Mouse (Mus musculus): ENCODE measurements around the gene Bicc1.

The Bicc1 gene

GRCm38 (mm10) chr10:71160449-71160848 is 949 bp upstream of the Bicc1 start:
- DNase-seq (ENCODE audit: extremely low read depth, insufficient read length, low spot score): no peak

- peak; percentile 81 for DNase-seq (ENCODE audit: extremely low read depth, insufficient read length, low spot score)
Observed at GRCm38 (mm10) chr10:71158940-71159675, 392 bp downstream of the Bicc1 start.

- no peak for DNase-seq (ENCODE audit: extremely low read depth, insufficient read length, low spot score)
Observed at GRCm38 (mm10) chr10:71156569-71156968, 2.9 kb downstream of the Bicc1 start.

- DNase-seq (ENCODE audit: extremely low read depth, insufficient read length, low spot score): no peak
Observed at GRCm38 (mm10) chr10:71153610-71154009, 5.9 kb downstream of the Bicc1 start.

- DNase-seq (ENCODE audit: extremely low read depth, insufficient read length, low spot score): no peak
Observed at GRCm38 (mm10) chr10:71153138-71153537, 6.4 kb downstream of the Bicc1 start.

GRCm38 (mm10) chr10:71150486-71150885 is 9.0 kb downstream of the Bicc1 start:
- DNase-seq (ENCODE audit: extremely low read depth, insufficient read length, low spot score): no peak

GRCm38 (mm10) chr10:71148951-71149603 is 10.4 kb downstream of the Bicc1 start:
- DNase-seq (ENCODE audit: extremely low read depth, insufficient read length, low spot score): no peak

- DNase-seq (ENCODE audit: extremely low read depth, insufficient read length, low spot score): no peak
Observed at GRCm38 (mm10) chr10:71148226-71148625, 11.3 kb downstream of the Bicc1 start.

GRCm38 (mm10) chr10:71146681-71147615 is 12.6 kb downstream of the Bicc1 start:
- DNase-seq (ENCODE audit: extremely low read depth, insufficient read length, low spot score): peak; percentile 52

- no peak for DNase-seq (ENCODE audit: extremely low read depth, insufficient read length, low spot score)
Observed at GRCm38 (mm10) chr10:71145801-71146200, 13.7 kb downstream of the Bicc1 start.

- DNase-seq (ENCODE audit: extremely low read depth, insufficient read length, low spot score): no peak
Observed at GRCm38 (mm10) chr10:71144191-71144590, 15.3 kb downstream of the Bicc1 start.

GRCm38 (mm10) chr10:71142568-71142967 is 16.9 kb downstream of the Bicc1 start:
- DNase-seq (ENCODE audit: extremely low read depth, insufficient read length, low spot score): no peak

GRCm38 (mm10) chr10:71140281-71140845 is 19.1 kb downstream of the Bicc1 start:
- no peak for DNase-seq (ENCODE audit: extremely low read depth, insufficient read length, low spot score)

- DNase-seq (ENCODE audit: extremely low read depth, insufficient read length, low spot score): no peak
Observed at GRCm38 (mm10) chr10:71138852-71139197, 20.7 kb downstream of the Bicc1 start.

- DNase-seq (ENCODE audit: extremely low read depth, insufficient read length, low spot score): no peak
Observed at GRCm38 (mm10) chr10:71138132-71138851, 21.2 kb downstream of the Bicc1 start.

- DNase-seq (ENCODE audit: extremely low read depth, insufficient read length, low spot score): no peak
Observed at GRCm38 (mm10) chr10:71137606-71138005, 21.9 kb downstream of the Bicc1 start.

GRCm38 (mm10) chr10:71131333-71131732 is 28.2 kb downstream of the Bicc1 start:
- DNase-seq (ENCODE audit: extremely low read depth, insufficient read length, low spot score): no peak

- no peak for DNase-seq (ENCODE audit: extremely low read depth, insufficient read length, low spot score)
Observed at GRCm38 (mm10) chr10:71130261-71130660, 29.2 kb downstream of the Bicc1 start.

- no peak for DNase-seq (ENCODE audit: extremely low read depth, insufficient read length, low spot score)
Observed at GRCm38 (mm10) chr10:71127951-71128331, 31.6 kb downstream of the Bicc1 start.

GRCm38 (mm10) chr10:71127278-71127950 is 32.1 kb downstream of the Bicc1 start:
- DNase-seq (ENCODE audit: extremely low read depth, insufficient read length, low spot score): no peak

All from 3134 (cell line).